Mouse (Mus musculus) B cell, adult 62 days (primary cell): ENCODE data around the gene Pdzrn3. TPM values are rescaled to one million over a fixed set of nuclear protein-coding genes. Genes with fewer than 3 reads are reported as not detected.

Experiments used
- total RNA-seq: library from RNA; stranded (reverse); gene quantifications from 4 replicates; pipeline ENCODE4 v1.2.4, GENCODE M21; 2023

Pdzrn3 gene
- total RNA-seq = not detected in 4 replicates

GRCm38 (mm10) chr6:101377167-101377934 is at the start of gene Pdzrn3:
Pdzrn3 (minus strand) TSS chr6:101377897.

